Mouse (Mus musculus): Measurements from ENCODE around the gene Bcl2l12. TPM values are rescaled to one million over a fixed set of nuclear protein-coding genes. Genes with fewer than 3 reads are reported as not detected.

Bcl2l12 gene
- polyA plus RNA-seq, 2 experiments, result 11.4 to 11.7 TPM

DNA sequence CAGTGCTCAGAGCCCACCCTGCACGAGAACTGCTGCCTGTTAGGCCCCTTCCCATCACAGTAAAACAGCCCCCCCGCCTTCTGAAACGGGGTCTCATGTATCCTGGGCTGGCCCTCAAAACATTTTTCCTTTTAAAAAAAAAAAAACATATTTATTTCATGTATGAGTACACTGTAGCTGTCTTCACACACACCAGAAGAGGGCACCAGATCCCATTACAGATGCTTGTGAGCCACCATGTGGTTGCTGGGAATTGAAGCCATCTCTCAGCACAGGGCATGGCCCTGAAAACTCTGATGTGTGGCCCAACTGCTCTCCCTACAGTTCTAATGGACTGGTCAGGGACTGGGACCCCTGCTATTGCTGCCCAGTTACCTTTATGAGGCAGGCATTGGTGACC, 20.2 kb downstream of the Bcl2l12 start:
- Histone ChIP-seq H3K9ac (replicated peaks) (no peak overlapping the region), H3K9me3 (ENCODE audit: control insufficient read depth, low read length) (no peaks in the 10 kb centered on the region), H3K4me3 (ENCODE audit: insufficient read depth in 1 of 2, low read depth in 2 of 2, low read length in 2 of 2) (no peak overlapping the region), H3K27ac (no peak overlapping the region), H3K36me3 (replicated peaks; ENCODE audit: control insufficient read depth, insufficient read depth, low read depth) (peaks cover 40% of the 10 kb centered on the region), H3K27me3 (ENCODE audit: control insufficient read depth, insufficient read depth, low read length) (no peaks in the 10 kb centered on the region), H3K4me1 (replicated peaks; ENCODE audit: control insufficient read depth in 2 of 2, insufficient read depth in 2 of 2, low read length in 1 of 2) (peaks cover 7 to 11% of the 10 kb centered on the region in 2 experiments; a peak in 3 of 4 replicates), H3K4me2 (ENCODE audit: low read depth) (no peak overlapping the region)
- WGBS (ENCODE audit: insufficient replicate concordance), result 80% methylated on average over 3 of the region's 3 CpGs
- DNase-seq (ENCODE audit: low read depth in 3 of 3, low spot score in 3 of 3) (no peak), ATAC-seq (ENCODE audit: insufficient read depth) (no peak)
- no peak for TF ChIP-seq EP300 (IDR thresholded peaks at IDR 0.05; ENCODE audit: low read depth)
- TF ChIP-seq CTCF (IDR thresholded peaks at IDR 0.05; ENCODE audit: low read depth), result peak; percentile 24

DNA sequence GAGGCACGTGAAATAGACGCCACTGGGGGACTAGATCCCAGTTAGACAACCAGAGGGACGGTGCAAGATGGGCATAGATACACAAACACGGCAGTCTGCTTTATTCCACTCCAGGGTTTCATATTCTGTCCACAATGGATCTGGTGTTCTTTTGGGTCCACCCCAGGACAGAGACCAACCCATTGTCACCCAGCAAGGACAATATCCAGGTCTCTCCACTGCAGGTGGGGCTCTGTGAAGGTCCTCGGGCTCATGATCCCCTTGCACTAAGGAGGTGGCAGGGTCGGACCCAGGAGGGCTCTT, 23.4 kb downstream of the Bcl2l12 start:
- no peaks in the 10 kb centered on the region for H3K9me3 ChIP-seq (ENCODE audit: control insufficient read depth, low read length)
- H3K4me1 ChIP-seq (replicated peaks; ENCODE audit: control insufficient read depth in 2 of 2, insufficient read depth in 2 of 2, low read length in 1 of 2), result peaks cover 13 to 20% of the 10 kb centered on the region in 2 experiments
- peak overlapping the region; percentile 67 for H3K4me2 ChIP-seq (ENCODE audit: low read depth)
- DNase-seq (ENCODE audit: low read depth in 3 of 3, low spot score in 3 of 3) (no peak), ATAC-seq (ENCODE audit: insufficient read depth) (no peak)
- TF ChIP-seq CTCF (IDR thresholded peaks at IDR 0.05; ENCODE audit: low read depth) (no peak), EP300 (IDR thresholded peaks at IDR 0.05; ENCODE audit: low read depth) (no peak)
- H3K36me3 ChIP-seq (replicated peaks; ENCODE audit: control insufficient read depth, insufficient read depth, low read depth), result peaks cover 27% of the 10 kb centered on the region
- H3K27me3 ChIP-seq (ENCODE audit: control insufficient read depth, insufficient read depth, low read length), result no peaks in the 10 kb centered on the region
- peak overlapping the region; percentile 20 for H3K27ac ChIP-seq
- no peak overlapping the region for H3K9ac ChIP-seq (replicated peaks)
- H3K4me3 ChIP-seq (ENCODE audit: insufficient read depth in 1 of 2, low read depth in 2 of 2, low read length in 2 of 2), result no peak overlapping the region
- WGBS (ENCODE audit: insufficient replicate concordance), result 25% methylated on average over 6 of the region's 6 CpGs

GRCm38 (mm10) chr7:44974383-44975116, 24.0 kb downstream of the Bcl2l12 start, which contains the start of gene Cpt1c:
Gene Cpt1c (minus strand): TSS chr7:44974851.
- Histone ChIP-seq H3K36me3 (replicated peaks; ENCODE audit: control insufficient read depth, insufficient read depth, low read depth) (peaks cover 25% of the 10 kb centered on the region), H3K9me3 (ENCODE audit: control insufficient read depth, low read length) (no peaks in the 10 kb centered on the region), H3K4me2 (ENCODE audit: low read depth) (peak within 1 kb of the TSS; percentile 67), H3K9ac (replicated peaks) (peak within 1 kb of the TSS; percentile 16; the same call in 1 of the 2 replicates), H3K27me3 (ENCODE audit: control insufficient read depth, insufficient read depth, low read length) (no peaks in the 10 kb centered on the region), H3K4me3 (ENCODE audit: insufficient read depth in 1 of 2, low read depth in 2 of 2, low read length in 2 of 2) (peak within 1 kb of the TSS; percentile 29 to 50), H3K27ac (peak within 1 kb of the TSS; percentile 59), H3K4me1 (replicated peaks; ENCODE audit: control insufficient read depth in 2 of 2, insufficient read depth in 2 of 2, low read length in 1 of 2) (peaks cover 13 to 23% of the 10 kb centered on the region in 2 experiments)
- ATAC-seq (ENCODE audit: insufficient read depth), result peak; percentile 65
- peak; percentile 57 to 74 (median 65) for DNase-seq (ENCODE audit: low read depth in 3 of 3, low spot score in 3 of 3)
- TF ChIP-seq EP300 (IDR thresholded peaks at IDR 0.05; ENCODE audit: low read depth) (peak; percentile 32; the same call in 1 of the 2 replicates), CTCF (IDR thresholded peaks at IDR 0.05; ENCODE audit: low read depth) (0 out of 2 replicates have a peak, but pooled peaks have one; percentile 19)
- 5% methylated on average over 22 of the region's 22 CpGs for whole genome bisulfite sequencing (ENCODE audit: insufficient replicate concordance)

DNA sequence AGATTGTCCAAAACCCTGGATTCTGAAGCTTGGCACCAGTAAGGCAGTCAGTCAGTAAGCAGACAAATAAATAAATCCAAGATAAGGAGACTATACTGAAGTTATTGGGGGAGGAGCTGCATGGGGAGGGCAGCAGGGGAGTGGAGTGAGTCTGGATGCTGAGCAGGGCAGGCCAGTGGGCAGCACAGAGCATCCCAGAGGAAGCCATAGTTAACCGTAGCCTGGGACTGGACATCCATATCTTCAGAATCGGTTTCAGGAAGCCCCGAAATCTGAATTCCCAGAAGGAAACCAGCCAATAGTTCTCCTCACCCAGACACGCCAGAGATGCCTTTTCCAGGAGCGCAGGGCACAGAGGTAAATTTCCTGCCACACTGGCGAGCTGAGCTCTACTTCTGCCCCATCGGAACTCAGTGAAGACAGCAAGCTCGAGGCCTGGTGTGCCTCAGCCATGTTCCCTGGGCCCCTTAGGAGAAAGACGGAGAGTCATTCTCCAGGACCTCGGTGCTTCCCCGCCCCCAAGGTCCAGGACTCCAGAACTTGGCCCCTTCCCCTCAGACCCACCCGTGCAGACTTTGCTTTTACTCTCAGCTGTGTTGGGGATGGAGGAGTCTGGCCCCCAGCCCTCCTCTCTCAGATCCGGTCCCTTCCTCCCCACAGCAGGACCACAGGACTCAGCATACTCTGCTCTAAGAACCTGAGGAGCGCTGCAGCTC, 24.9 kb downstream of the Bcl2l12 start:
- H3K9ac ChIP-seq (replicated peaks), result no peak overlapping the region; the same call in 1 of the 2 replicates
- H3K27ac ChIP-seq, result no peak overlapping the region
- H3K27me3 ChIP-seq (ENCODE audit: control insufficient read depth, insufficient read depth, low read length), result no peaks in the 10 kb centered on the region
- ATAC-seq (ENCODE audit: insufficient read depth), result no peak
- H3K36me3 ChIP-seq (replicated peaks; ENCODE audit: control insufficient read depth, insufficient read depth, low read depth), result peaks cover 17% of the 10 kb centered on the region
- TF ChIP-seq EP300 (IDR thresholded peaks at IDR 0.05; ENCODE audit: low read depth) (no peak), CTCF (IDR thresholded peaks at IDR 0.05; ENCODE audit: low read depth) (no peak)
- peaks cover 13 to 23% of the 10 kb centered on the region in 2 experiments for H3K4me1 ChIP-seq (replicated peaks; ENCODE audit: control insufficient read depth in 2 of 2, insufficient read depth in 2 of 2, low read length in 1 of 2)
- WGBS (ENCODE audit: insufficient replicate concordance), result 52% methylated on average over 14 of the region's 14 CpGs
- DNase-seq (ENCODE audit: low read depth in 3 of 3, low spot score in 3 of 3), result no peak
- H3K4me3 ChIP-seq (ENCODE audit: insufficient read depth in 1 of 2, low read depth in 2 of 2, low read length in 2 of 2), result 0 out of 4 replicates have a peak overlapping the region, but pooled peaks of 1 of the 2 experiments have one; percentile 5
- H3K9me3 ChIP-seq (ENCODE audit: control insufficient read depth, low read length), result no peaks in the 10 kb centered on the region
- peak overlapping the region; percentile 67 for H3K4me2 ChIP-seq (ENCODE audit: low read depth)

DNA sequence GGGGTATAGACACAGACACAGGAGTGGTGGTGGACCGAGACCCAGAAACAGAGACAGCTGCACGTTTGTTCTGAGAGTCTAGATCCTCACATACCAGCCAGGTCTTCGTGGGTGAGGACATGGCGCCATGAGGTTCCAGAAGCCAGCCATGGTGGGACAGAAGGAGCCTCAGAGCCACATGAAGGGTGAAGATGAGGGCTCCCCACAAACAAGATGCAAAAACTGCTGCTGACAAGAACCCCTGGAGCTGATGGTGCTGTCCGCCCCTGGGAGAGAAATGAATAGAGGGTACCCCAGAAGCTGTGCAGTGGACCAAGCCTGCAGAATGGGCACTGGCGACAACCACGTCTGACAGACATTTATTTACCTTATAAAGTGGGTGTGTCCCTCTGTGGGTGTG, 27.4 kb downstream of the Bcl2l12 start:
- H3K4me1 ChIP-seq (replicated peaks; ENCODE audit: control insufficient read depth in 2 of 2, insufficient read depth in 2 of 2, low read length in 1 of 2), result peaks cover 13 to 26% of the 10 kb centered on the region in 2 experiments
- 53% methylated on average over 7 of the region's 7 CpGs for WGBS (ENCODE audit: insufficient replicate concordance)
- no peak overlapping the region for H3K27ac ChIP-seq
- no peak overlapping the region for H3K4me3 ChIP-seq (ENCODE audit: insufficient read depth in 1 of 2, low read depth in 2 of 2, low read length in 2 of 2)
- H3K4me2 ChIP-seq (ENCODE audit: low read depth), result peak overlapping the region; percentile 81
- ATAC-seq (ENCODE audit: insufficient read depth) (no peak), DNase-seq (ENCODE audit: low read depth in 3 of 3, low spot score in 3 of 3) (no peak)
- no peak overlapping the region for H3K9ac ChIP-seq (replicated peaks)
- no peak for TF ChIP-seq CTCF (IDR thresholded peaks at IDR 0.05; ENCODE audit: low read depth)
- no peaks in the 10 kb centered on the region for H3K27me3 ChIP-seq (ENCODE audit: control insufficient read depth, insufficient read depth, low read length)
- no peaks in the 10 kb centered on the region for H3K9me3 ChIP-seq (ENCODE audit: control insufficient read depth, low read length)
- no peaks in the 10 kb centered on the region; the same call in 1 of the 2 replicates for H3K36me3 ChIP-seq (replicated peaks; ENCODE audit: control insufficient read depth, insufficient read depth, low read depth)

All from liver, embryonic 14.5 days (tissue).